Mouse (Mus musculus): ENCODE measurements around the gene C1ql4.

Gene C1ql4

GRCm38 (mm10) chr15:99099984-99100383 lies 12.4 kb upstream of the C1ql4 start:
- no peak for ATAC-seq (ENCODE audit: insufficient number of reproducible peaks, low FRiP score, low TSS enrichment)

GRCm38 (mm10) chr15:99099139-99099556 lies 11.5 kb upstream of the C1ql4 start:
- no peak for ATAC-seq (ENCODE audit: insufficient number of reproducible peaks, low FRiP score, low TSS enrichment)

GRCm38 (mm10) chr15:99098493-99098861 lies 10.9 kb upstream of the C1ql4 start:
- ATAC-seq (ENCODE audit: insufficient number of reproducible peaks, low FRiP score, low TSS enrichment): no peak

- ATAC-seq (ENCODE audit: insufficient number of reproducible peaks, low FRiP score, low TSS enrichment): no peak
These were observed 10.3 kb upstream of the C1ql4 start for GRCm38 (mm10) chr15:99097840-99098492.

- no peak for ATAC-seq (ENCODE audit: insufficient number of reproducible peaks, low FRiP score, low TSS enrichment)
These were observed 9.3 kb upstream of the C1ql4 start for GRCm38 (mm10) chr15:99096831-99097500.

GRCm38 (mm10) chr15:99096061-99096793 lies 8.6 kb upstream of the C1ql4 start:
- no peak for ATAC-seq (ENCODE audit: insufficient number of reproducible peaks, low FRiP score, low TSS enrichment)

GRCm38 (mm10) chr15:99095356-99095755 lies 7.7 kb upstream of the C1ql4 start:
- ATAC-seq (ENCODE audit: insufficient number of reproducible peaks, low FRiP score, low TSS enrichment): no peak

- ATAC-seq (ENCODE audit: insufficient number of reproducible peaks, low FRiP score, low TSS enrichment): no peak
These were observed 7.1 kb upstream of the C1ql4 start for GRCm38 (mm10) chr15:99094631-99095270.

- peak; percentile 43; the same call in 1 of the 2 replicates for ATAC-seq (ENCODE audit: insufficient number of reproducible peaks, low FRiP score, low TSS enrichment)
These were observed 6.0 kb upstream of the C1ql4 start for GRCm38 (mm10) chr15:99093291-99094258.

- ATAC-seq (ENCODE audit: insufficient number of reproducible peaks, low FRiP score, low TSS enrichment): no peak
These were observed 5.3 kb upstream of the C1ql4 start, which contains the start of gene Dnajc22 for GRCm38 (mm10) chr15:99092870-99093269. TSS of gene Dnajc22 (plus strand) at chr15:99093170.

- ATAC-seq (ENCODE audit: insufficient number of reproducible peaks, low FRiP score, low TSS enrichment): no peak
These were observed 1.5 kb upstream of the C1ql4 start for GRCm38 (mm10) chr15:99089069-99089468.

GRCm38 (mm10) chr15:99088292-99088691 lies 675 bp upstream of the C1ql4 start:
- ATAC-seq (ENCODE audit: insufficient number of reproducible peaks, low FRiP score, low TSS enrichment): 0 out of 2 replicates have a peak, but pooled peaks have one; percentile 31

GRCm38 (mm10) chr15:99085997-99086396 lies 1.6 kb downstream of the C1ql4 start:
- ATAC-seq (ENCODE audit: insufficient number of reproducible peaks, low FRiP score, low TSS enrichment): no peak

GRCm38 (mm10) chr15:99084618-99085017 lies 3.0 kb downstream of the C1ql4 start:
- ATAC-seq (ENCODE audit: insufficient number of reproducible peaks, low FRiP score, low TSS enrichment): no peak

GRCm38 (mm10) chr15:99083867-99084557 lies 3.6 kb downstream of the C1ql4 start:
- no peak for ATAC-seq (ENCODE audit: insufficient number of reproducible peaks, low FRiP score, low TSS enrichment)

GRCm38 (mm10) chr15:99083258-99083657 lies 4.4 kb downstream of the C1ql4 start:
- no peak for ATAC-seq (ENCODE audit: insufficient number of reproducible peaks, low FRiP score, low TSS enrichment)

- ATAC-seq (ENCODE audit: insufficient number of reproducible peaks, low FRiP score, low TSS enrichment): no peak
These were observed 4.8 kb downstream of the C1ql4 start for GRCm38 (mm10) chr15:99082840-99083239.

GRCm38 (mm10) chr15:99082322-99082721 lies 5.3 kb downstream of the C1ql4 start:
- no peak for ATAC-seq (ENCODE audit: insufficient number of reproducible peaks, low FRiP score, low TSS enrichment)

- ATAC-seq (ENCODE audit: insufficient number of reproducible peaks, low FRiP score, low TSS enrichment): no peak
These were observed 7.8 kb downstream of the C1ql4 start for GRCm38 (mm10) chr15:99079804-99080203.

All from cerebellum, adult (tissue).